Mouse (Mus musculus) ES-E14 (cell line): ENCODE results near the gene Sesn1. TPM values are rescaled to one million over a fixed set of nuclear protein-coding genes. Genes with fewer than 3 reads are reported as not detected.

ENCODE experiments used
- DNase-seq: peaks from one replicate; pipeline ENCODE4 v3.0.0-alpha.2; 2013; ENCODE audit warnings: low read depth, low spot score
- H3K27ac ChIP-seq: 2 replicates; pipeline ENCODE4 v1.5.1; 2012; ENCODE audit warnings: low read depth, mild to moderate bottlenecking, low read length, moderate library complexity, mixed read lengths; ENCODE audit not compliant: poor library complexity, insufficient read depth, severe bottlenecking
- H3K36me3 ChIP-seq: 2 replicates; pipeline ENCODE4 v1.6.1; 2012; ENCODE audit warnings: mild to moderate bottlenecking, low read length, moderate library complexity, mixed read lengths; ENCODE audit not compliant: control insufficient read depth, poor library complexity, insufficient read depth, severe bottlenecking
- H3K4me1 ChIP-seq, 2 experiments: fragments of 150-350 bp in 1 of 2; sonication (generic) in 1 of 2; 2 replicates each; pipeline ENCODE4 v1.6.1; 2012; ENCODE audit warnings: low read length in 2 of 2, mild to moderate bottlenecking in 1 of 2, mixed read lengths in 1 of 2; ENCODE audit not compliant: control insufficient read depth in 2 of 2, insufficient read depth in 2 of 2, poor library complexity in 1 of 2
- H3K4me3 ChIP-seq, 2 experiments: fragments of 150-350 bp in 1 of 2; sonication (generic) in 1 of 2; 2 replicates each; pipeline ENCODE4 v1.5.1; 2012; ENCODE audit warnings: low read length in 2 of 2, low read depth in 1 of 2, mild to moderate bottlenecking in 1 of 2, mixed read lengths in 1 of 2; ENCODE audit not compliant: insufficient read depth in 1 of 2, poor library complexity in 1 of 2, severe bottlenecking in 1 of 2
- H3K9ac ChIP-seq: 2 replicates; pipeline ENCODE4 v1.6.1; 2012; ENCODE audit warnings: low read depth, mild to moderate bottlenecking, low read length, mixed read lengths; ENCODE audit not compliant: poor library complexity, insufficient read depth, severe bottlenecking
- H3K9me3 ChIP-seq: fragments of 150-350 bp; sonication (generic); 2 replicates; pipeline ENCODE4 v1.6.1; 2012; ENCODE audit warnings: low read depth, mild to moderate bottlenecking, low read length; ENCODE audit not compliant: control insufficient read depth, insufficient read depth
- CHD2 ChIP-seq: IDR thresholded peaks from 2 replicates; pipeline ENCODE4 v1.6.1; 2014; ENCODE audit warnings: mild to moderate bottlenecking, low read depth, low read length, inconsistent platforms
- HCFC1 ChIP-seq: IDR thresholded peaks from 2 replicates; pipeline ENCODE4 v1.6.1; 2012; ENCODE audit warnings: low read length, inconsistent platforms, borderline replicate concordance; ENCODE audit not compliant: insufficient read depth
- MAFK ChIP-seq: IDR thresholded peaks from 2 replicates; pipeline ENCODE4 v1.6.1; 2014; ENCODE audit warnings: mild to moderate bottlenecking, low read depth, low read length, inconsistent platforms; ENCODE audit not compliant: insufficient read depth
- ZC3H11A ChIP-seq: IDR thresholded peaks from 2 replicates; pipeline ENCODE4 v1.6.1; 2012; ENCODE audit warnings: low read depth, mild to moderate bottlenecking, inconsistent platforms, low read length, borderline replicate concordance
- ZNF384 ChIP-seq: IDR thresholded peaks from 2 replicates; pipeline ENCODE4 v1.6.1; 2012; ENCODE audit warnings: low read depth, low read length, inconsistent platforms
- in situ Hi-C, 2 experiments: fragments of 600-800 bp; cut with MboI; formaldehyde crosslinking; loops; one replicate each; pipeline ENCODE4 v1.15.1; 2025; ENCODE audit warnings: low sequenced_read_pairs in 2 of 2, inconsistent platforms in 1 of 2; ENCODE audit not compliant: unreplicated experiment in 2 of 2
- total RNA-seq: library from RNA; depleted of rRNA; stranded (reverse); fragments of 300-350 nt; gene quantifications from 2 replicates; pipeline ENCODE4 v1.2.3, GENCODE M21; 2012

Gene Sesn1
- total RNA-seq, 1 experiment = 10.0 TPM

DNA sequence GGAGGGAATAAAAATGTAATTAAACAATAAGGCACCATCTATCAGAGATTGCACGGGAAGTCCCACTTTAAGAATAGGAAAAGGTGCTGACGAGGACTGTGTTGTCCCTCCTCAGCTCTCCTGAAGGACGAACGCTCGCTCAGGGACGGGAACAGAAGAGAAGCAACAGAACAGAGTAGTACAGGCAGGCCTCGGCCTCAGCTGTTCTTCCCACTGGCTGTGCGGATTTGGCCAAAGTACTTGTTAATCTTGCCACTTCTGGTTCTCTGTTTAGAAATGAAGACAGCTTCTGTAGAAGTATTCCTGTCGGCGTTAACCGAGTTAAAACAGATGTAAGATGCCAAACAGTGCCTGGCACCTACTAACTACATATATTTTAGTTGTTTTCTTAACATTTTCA is 68.6 kb downstream of the Sesn1 start:
- no peak overlapping the region for H3K9ac ChIP-seq
- DNase-seq = no peak
- TF ChIP-seq ZNF384 (no peak), ZC3H11A (no peak), MAFK (no peak), CHD2 (no peak), HCFC1 (no peak)
- no peak overlapping the region for H3K4me3 ChIP-seq
- H3K36me3 ChIP-seq = no peaks in the 10 kb centered on the region
- H3K4me1 ChIP-seq = peaks cover 0 to 10% of the 10 kb centered on the region in 2 experiments; a peak in 2 of 4 replicates
- H3K27ac ChIP-seq = no peak overlapping the region
- in situ Hi-C loops = no loop called here
- H3K9me3 ChIP-seq = no peaks in the 10 kb centered on the region

DNA sequence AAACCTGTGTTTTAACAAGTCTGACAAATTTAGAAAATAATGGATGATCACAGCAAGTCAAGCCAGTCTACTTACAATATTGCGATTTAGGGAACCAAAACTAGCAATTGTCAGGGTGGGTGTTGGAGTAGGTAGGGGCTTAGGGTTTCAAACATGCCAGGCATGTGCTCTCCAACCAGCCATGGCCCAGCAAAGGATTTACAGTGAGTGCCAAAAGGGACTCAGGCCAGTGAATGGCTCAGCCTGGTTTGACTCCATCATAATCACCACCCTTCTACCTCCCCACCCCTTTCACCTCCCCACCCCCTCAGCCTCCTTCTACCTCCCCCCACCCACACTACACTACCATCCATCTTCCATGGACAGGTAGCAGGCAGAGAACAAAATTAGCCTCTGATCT is 69.9 kb downstream of the Sesn1 start:
- no peaks in the 10 kb centered on the region for H3K9me3 ChIP-seq
- H3K4me3 ChIP-seq = no peak overlapping the region
- no peak overlapping the region for H3K27ac ChIP-seq
- peaks cover 0 to 10% of the 10 kb centered on the region in 2 experiments; a peak in 2 of 4 replicates for H3K4me1 ChIP-seq
- no peak overlapping the region for H3K9ac ChIP-seq
- H3K36me3 ChIP-seq = no peaks in the 10 kb centered on the region
- TF ChIP-seq HCFC1 = no peak
- no peak for TF ChIP-seq MAFK
- no peak for TF ChIP-seq ZC3H11A
- no peak for TF ChIP-seq CHD2
- no peak for TF ChIP-seq ZNF384
- DNase-seq = no peak
- in situ Hi-C loops = no loop called here

DNA sequence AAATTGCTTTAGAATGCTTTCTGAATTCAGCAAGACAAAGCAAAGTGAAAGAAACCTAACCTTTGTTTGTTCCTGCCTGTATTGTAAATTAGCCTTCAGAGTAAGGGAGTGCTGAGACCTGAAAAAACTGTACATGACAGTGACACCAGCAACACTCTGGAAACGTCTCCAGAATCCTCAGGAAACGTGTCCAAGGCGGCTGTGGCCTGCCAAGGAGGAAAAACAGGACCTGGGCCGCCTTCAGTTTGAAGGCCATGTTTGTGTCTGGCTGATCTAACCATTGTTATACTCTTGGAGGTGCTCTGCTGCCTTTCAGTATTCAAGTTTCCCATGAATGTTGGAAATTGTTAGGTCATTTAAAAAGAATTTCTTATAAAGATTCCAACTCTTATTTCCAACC is 70.5 kb downstream of the Sesn1 start:
- TF ChIP-seq MAFK = no peak
- no peak for TF ChIP-seq HCFC1
- TF ChIP-seq CHD2 = no peak
- no peak for TF ChIP-seq ZC3H11A
- TF ChIP-seq ZNF384 = no peak
- in situ Hi-C loops = no loop called here
- Histone ChIP-seq H3K36me3 (no peaks in the 10 kb centered on the region), H3K4me3 (no peak overlapping the region), H3K9ac (no peak overlapping the region), H3K27ac (no peak overlapping the region), H3K9me3 (no peaks in the 10 kb centered on the region), H3K4me1 (peaks cover 0 to 10% of the 10 kb centered on the region in 2 experiments; a peak in 2 of 4 replicates)
- DNase-seq = no peak

DNA sequence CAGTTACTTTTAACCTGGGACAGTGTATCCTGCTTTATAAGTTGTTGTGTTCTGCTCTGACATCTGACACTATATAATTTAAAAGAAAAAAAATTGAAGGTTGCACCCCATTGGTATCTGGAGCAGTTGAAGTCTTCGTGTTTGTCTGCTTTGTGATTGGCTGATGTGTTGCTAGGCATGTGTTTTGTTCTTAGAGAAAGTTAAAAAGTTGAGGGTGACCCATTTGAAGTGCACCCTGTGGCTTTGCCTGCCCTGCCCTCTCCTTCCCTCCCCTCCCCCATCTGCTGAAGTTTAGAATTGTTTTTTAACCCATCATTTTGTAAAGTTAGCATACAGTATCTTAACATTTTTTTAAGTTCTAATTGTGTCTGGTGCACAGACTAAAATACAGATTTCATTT is 71.0 kb downstream of the Sesn1 start:
- H3K9ac ChIP-seq = no peak overlapping the region
- no peak overlapping the region for H3K4me3 ChIP-seq
- H3K27ac ChIP-seq = no peak overlapping the region
- no peaks in the 10 kb centered on the region for H3K9me3 ChIP-seq
- H3K4me1 ChIP-seq = peaks cover 0 to 10% of the 10 kb centered on the region in 2 experiments; a peak in 2 of 4 replicates
- DNase-seq = no peak
- TF ChIP-seq ZNF384 (no peak), MAFK (no peak), ZC3H11A (no peak), HCFC1 (no peak), CHD2 (no peak)
- no peaks in the 10 kb centered on the region for H3K36me3 ChIP-seq
- in situ Hi-C loops = no loop called here

DNA sequence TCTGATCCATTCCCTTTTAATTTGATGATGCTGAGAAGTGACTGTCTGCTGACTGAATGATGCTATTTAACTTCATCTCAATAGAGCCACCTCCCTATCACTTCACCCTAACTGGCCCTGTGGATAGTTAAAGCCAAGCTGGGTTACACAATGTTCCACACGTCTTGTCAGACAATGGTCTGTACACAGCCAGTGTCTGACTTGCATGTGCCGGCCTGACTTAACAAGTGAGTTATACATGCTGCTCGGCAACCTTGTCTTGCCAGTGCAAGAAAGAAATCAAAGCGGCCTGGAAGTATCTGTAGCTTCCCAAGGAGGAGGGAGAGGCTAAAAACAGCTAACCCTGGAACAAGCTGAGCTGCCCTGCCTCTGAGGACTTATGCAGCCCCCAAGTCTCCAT is 71.7 kb downstream of the Sesn1 start:
- Histone ChIP-seq H3K27ac (no peak overlapping the region), H3K36me3 (no peaks in the 10 kb centered on the region), H3K9ac (no peak overlapping the region), H3K4me1 (peaks cover 0 to 10% of the 10 kb centered on the region in 2 experiments; a peak in 2 of 4 replicates), H3K9me3 (no peaks in the 10 kb centered on the region), H3K4me3 (no peak overlapping the region)
- no peak for DNase-seq
- in situ Hi-C loops = no loop called here
- no peak for TF ChIP-seq MAFK
- no peak for TF ChIP-seq HCFC1
- no peak for TF ChIP-seq CHD2
- TF ChIP-seq ZNF384 = no peak
- TF ChIP-seq ZC3H11A = no peak
